Mouse (Mus musculus) bone marrow macrophage, adult 2 months (primary cell): ENCODE results near the gene Kmt2d. TPM values are rescaled to one million over a fixed set of nuclear protein-coding genes. Genes with fewer than 3 reads are reported as not detected.

Experiments
- H3K27ac ChIP-seq: 2 replicates; pipeline ENCODE4 v1.5.1; 2012; ENCODE audit warnings: low read depth, low read length; ENCODE audit not compliant: insufficient read depth
- H3K4me1 ChIP-seq: 2 replicates; pipeline ENCODE4 v1.6.1; 2012; ENCODE audit warnings: low read length; ENCODE audit not compliant: control insufficient read depth, insufficient read depth
- H3K4me3 ChIP-seq: 2 replicates; pipeline ENCODE4 v1.5.1; 2012; ENCODE audit warnings: mild to moderate bottlenecking, low read length, moderate library complexity; ENCODE audit not compliant: insufficient read depth
- CTCF ChIP-seq: IDR thresholded peaks from 2 replicates; pipeline ENCODE4 v1.5.1; 2012; ENCODE audit warnings: low read depth, mild to moderate bottlenecking, low read length, moderate library complexity
- POLR2A ChIP-seq: IDR thresholded peaks from 2 replicates; pipeline ENCODE4 v1.6.1; 2012; ENCODE audit warnings: mild to moderate bottlenecking, low read depth, low read length, borderline replicate concordance
- polyA plus RNA-seq: library from polyadenylated mRNA; stranded (reverse); fragments of >200 nt; gene quantifications from 2 replicates; pipeline ENCODE4 v1.2.4, GENCODE M21; 2012; ENCODE audit not compliant: missing spikeins, insufficient read depth, insufficient read length

The Kmt2d gene
- polyA plus RNA-seq, 1 experiment = 69.1 TPM

DNA sequence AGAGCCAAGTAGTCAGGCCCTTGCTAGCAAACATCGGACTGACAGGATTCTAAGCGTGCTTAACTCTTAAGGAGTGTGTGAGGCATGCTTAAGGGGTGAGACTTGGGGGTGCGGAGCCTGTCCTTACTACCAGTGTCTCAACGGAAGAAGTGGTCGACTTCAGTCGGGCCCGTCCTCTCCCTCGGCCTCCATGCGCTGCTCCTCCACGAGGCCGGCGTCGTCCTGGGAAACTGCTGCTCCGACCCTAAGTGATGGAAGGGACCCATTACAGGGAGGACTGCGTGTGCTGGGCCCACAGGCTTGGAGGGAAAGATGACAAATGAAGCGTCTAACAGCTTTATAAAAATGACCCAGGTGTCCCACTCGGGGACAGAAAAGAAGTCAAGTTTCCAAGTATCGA is 10.1 kb downstream of the Kmt2d start:
- H3K4me1 ChIP-seq = no peaks in the 10 kb centered on the region
- no peak overlapping the region for H3K4me3 ChIP-seq
- no peak overlapping the region for H3K27ac ChIP-seq
- TF ChIP-seq POLR2A (no peak), CTCF (no peak)

DNA sequence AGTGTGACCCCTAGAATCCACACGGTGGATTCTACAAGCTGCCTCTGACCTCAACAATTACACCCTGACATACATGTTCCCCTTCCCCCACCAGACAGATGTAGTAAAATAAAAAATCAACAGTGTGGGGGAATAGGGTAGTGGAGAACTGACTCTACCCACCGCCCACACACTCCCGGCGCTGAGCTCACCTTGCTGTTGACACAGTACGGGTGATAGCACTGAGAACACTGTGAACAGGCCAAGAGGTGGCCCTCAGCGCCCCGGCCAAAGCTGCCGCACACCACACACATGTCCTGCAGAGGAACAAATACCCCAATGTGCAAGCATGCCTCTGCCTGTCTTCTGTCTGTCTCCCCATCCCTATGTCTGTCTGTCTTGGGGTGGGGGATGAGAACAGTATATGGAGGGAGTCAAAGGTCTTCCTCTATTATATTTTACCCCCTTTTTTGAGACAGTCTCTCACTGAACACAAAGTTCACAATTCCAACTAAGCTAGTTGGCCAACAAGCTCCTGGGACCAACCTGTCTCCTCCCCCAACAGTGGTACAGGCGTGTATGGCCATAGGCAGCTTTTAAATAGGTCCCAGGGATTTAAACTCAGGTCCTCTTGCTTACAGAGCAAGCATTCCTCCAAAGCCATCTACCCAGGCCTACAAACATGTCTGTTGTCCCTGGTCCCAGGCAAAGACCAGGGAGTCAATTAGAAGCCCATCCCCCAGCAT is 11.5 kb downstream of the Kmt2d start:
- TF ChIP-seq POLR2A (no peak), CTCF (no peak)
- Histone ChIP-seq H3K27ac (no peak overlapping the region), H3K4me3 (no peak overlapping the region), H3K4me1 (no peaks in the 10 kb centered on the region)

GRCm38 (mm10) chr15:98854214-98854613 is 16.8 kb downstream of the Kmt2d start:
- TF ChIP-seq CTCF = no peak
- no peak for TF ChIP-seq POLR2A
- Histone ChIP-seq H3K4me1 (no peaks in the 10 kb centered on the region), H3K27ac (no peak overlapping the region), H3K4me3 (no peak overlapping the region)

DNA sequence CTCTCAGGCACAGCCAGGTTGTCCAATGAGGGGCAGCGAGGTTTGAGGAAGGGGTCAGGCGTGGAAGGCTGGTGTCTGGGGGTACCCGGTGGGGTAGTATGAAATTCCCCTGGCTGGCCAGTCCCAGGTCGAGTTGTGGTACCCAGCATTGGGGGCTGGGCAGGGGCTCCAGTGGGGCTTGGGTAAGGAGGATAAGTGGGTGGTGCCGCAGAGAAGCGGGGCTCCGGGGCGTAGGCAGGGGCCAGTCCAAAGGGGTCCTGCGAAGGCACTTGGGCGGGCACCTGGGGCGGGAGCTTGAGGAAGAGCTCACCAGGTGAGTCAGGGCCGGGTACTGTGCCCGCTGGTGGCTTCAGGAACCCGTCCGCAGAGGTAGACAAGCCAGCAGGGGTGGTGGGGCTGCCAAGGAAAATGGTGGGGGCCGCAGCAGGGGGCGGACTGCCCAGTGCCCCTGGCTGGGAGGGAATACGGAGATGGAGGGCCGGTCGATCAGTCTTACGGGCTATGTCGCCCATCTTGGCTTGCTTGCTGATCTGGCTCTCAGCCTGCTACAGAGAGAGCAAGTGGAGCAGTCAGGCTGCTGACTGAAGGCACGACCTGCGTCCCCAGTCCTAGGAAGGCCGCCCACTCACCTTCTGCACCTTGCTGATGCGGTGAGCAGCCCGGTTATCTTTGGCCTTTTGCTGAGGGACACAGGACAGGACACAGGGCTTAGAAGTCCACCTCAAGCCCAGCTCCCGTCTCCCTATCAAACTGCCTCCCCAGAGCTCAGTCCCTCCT is 17.7 kb downstream of the Kmt2d start:
- H3K4me1 ChIP-seq = no peaks in the 10 kb centered on the region
- TF ChIP-seq CTCF (no peak), POLR2A (no peak)
- no peak overlapping the region for H3K4me3 ChIP-seq
- no peak overlapping the region for H3K27ac ChIP-seq

DNA sequence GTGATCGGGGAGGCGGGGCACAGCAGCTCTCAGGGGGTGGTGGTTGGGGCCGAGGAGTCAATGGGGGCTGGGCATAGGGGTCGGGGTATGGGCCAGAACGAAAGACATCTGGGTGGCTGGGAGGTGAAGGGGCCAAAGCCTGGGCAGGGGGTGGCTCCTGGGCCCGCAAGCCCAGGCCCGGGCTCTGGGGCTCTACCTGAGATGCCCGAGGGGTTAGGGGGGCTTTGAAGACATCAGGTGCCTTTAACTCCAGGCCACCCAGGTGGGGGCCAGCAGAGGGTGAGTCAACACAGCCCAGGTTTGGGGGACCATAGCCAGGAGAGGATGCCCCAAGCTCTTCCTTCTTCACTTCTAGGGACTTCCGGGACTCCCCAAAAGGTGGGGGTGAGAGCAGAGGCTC is 18.3 kb downstream of the Kmt2d start:
- Histone ChIP-seq H3K27ac (no peak overlapping the region), H3K4me1 (no peaks in the 10 kb centered on the region), H3K4me3 (no peak overlapping the region)
- no peak for TF ChIP-seq POLR2A
- TF ChIP-seq CTCF = no peak

GRCm38 (mm10) chr15:98852071-98852470 is 18.9 kb downstream of the Kmt2d start:
- H3K27ac ChIP-seq = no peak overlapping the region
- H3K4me3 ChIP-seq = no peak overlapping the region
- H3K4me1 ChIP-seq = no peaks in the 10 kb centered on the region
- TF ChIP-seq CTCF (no peak), POLR2A (no peak)

DNA sequence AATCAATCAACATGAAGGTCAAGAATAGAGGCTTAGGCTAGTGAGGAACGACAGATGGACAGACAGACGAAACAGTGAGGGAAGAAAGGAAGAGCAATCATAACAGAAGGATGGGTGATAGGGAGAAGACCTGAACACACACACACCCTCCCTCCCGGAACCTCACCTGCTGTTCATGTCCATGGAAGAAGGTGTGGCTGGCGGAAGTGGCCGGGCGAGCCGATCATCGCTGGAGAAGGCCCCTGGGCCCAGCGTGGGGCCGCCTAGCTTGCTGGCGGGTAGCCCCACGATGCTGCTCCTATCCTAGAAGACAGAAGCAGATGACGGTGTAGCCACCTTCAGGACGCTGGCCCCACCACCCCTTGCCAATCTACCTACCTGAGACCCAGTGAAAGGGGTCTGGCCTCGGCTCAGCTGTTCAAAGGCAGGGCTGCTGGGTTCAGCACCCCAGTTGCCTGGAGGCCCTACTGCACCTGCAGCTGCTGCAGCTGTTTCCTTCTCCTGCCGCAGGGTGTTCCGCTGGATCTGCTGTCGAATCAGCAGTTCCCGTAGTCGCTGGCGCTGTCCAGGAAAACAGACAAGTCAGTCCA is 19.7 kb downstream of the Kmt2d start:
- TF ChIP-seq POLR2A (no peak), CTCF (no peak)
- no peak overlapping the region for H3K27ac ChIP-seq
- H3K4me3 ChIP-seq = no peak overlapping the region
- no peaks in the 10 kb centered on the region for H3K4me1 ChIP-seq

DNA sequence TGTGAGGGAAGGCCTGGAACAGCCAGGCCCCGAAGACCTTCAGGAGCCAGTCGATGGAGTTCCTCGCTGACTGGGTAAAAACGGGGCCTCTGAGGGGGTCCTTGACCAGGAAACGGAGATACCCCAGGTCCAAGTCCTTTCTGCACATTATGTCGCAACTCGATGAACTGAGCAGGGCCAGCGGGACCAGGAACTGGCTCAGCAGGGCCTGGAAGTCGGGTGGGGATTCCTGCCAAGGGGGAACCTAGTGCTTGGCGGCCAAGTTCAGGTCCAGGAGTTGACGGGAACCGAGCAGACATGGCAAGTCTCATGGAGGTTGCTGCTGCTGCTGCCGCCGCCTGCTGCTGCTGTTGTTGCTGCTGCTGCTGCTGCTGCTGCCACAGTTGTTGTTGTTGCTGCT is 20.3 kb downstream of the Kmt2d start:
- Histone ChIP-seq H3K4me3 (no peak overlapping the region), H3K27ac (no peak overlapping the region), H3K4me1 (no peaks in the 10 kb centered on the region)
- TF ChIP-seq CTCF (no peak), POLR2A (no peak)

DNA sequence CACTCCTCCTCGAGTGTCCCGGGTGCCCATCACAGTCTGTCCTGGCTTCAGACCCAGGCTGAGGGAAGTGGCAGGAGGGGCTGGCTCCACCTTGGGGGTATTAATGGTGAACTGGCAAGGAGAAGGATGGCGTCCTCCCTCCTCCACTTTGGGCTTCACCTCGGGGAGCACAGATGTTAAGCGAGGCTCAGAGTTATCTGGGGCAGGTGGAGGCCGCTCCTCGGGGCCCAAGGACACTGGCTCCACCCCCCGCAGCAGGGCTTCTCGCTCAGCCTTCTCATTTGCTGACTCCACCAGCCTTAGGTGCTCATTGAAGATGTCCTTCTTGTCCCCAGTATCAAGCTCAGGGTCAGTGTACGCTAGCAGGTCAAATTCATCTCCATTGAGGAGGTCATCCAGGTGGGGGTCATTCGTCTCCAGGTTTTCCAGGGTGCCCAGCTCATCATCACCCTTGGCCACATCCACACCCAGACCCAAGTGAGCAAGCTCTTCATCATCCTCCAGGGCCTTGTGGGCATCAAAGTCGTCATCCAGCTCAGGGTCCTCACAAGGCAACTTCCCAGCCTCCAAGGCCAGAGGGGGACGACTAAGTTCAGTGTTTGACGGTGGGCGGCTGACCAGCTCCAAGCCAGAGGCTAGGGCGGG is 20.9 kb downstream of the Kmt2d start:
- Histone ChIP-seq H3K27ac (no peak overlapping the region), H3K4me1 (no peaks in the 10 kb centered on the region), H3K4me3 (no peak overlapping the region)
- TF ChIP-seq POLR2A = no peak

- Histone ChIP-seq H3K27ac (no peak overlapping the region), H3K4me1 (no peaks in the 10 kb centered on the region), H3K4me3 (no peak overlapping the region)
- no peak for TF ChIP-seq CTCF
- TF ChIP-seq POLR2A = no peak
These were observed 21.8 kb downstream of the Kmt2d start for GRCm38 (mm10) chr15:98849165-98849564.
